Mouse (Mus musculus) adrenal gland (tissue): ENCODE data around the gene Lhx3.

Experiments
- intact Hi-C: fragments of 180-260 bp; cut with DNase I; formaldehyde crosslinking; loops from one replicate; pipeline ENCODE4 v1.15.1; 2025

The Lhx3 gene

DNA sequence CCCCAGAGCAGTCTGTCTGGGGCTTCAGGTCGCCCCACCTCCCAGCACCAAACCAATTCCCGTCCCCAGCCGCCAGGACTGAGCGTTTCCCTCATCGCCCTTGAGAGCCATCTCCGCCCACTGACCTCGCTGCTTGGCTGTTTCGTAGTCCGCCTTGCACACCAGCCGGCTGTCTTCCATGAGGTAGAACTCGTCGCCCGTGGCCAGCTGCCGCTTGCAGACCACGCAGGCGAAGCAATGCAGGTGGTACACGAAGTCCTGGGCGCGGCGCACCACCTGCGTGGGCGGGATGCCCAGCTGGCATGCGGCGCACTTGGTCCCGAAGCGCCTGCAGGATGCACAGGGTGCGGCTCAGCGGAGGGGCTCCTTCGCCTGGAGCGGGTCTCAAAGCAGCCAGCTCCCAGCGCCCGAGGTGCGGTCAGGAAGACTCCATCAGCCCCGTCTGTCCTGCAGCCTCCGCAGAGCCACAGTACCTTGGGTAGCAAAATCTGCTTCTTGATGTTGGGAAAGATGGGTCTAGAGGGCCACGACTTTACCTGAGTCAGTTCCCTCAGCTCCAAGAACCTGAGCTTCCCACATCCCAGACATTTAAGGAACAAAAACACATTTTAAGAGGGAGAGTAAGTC lies 5.1 kb downstream of the Lhx3 start:
- intact Hi-C loops, result no loop called here

DNA sequence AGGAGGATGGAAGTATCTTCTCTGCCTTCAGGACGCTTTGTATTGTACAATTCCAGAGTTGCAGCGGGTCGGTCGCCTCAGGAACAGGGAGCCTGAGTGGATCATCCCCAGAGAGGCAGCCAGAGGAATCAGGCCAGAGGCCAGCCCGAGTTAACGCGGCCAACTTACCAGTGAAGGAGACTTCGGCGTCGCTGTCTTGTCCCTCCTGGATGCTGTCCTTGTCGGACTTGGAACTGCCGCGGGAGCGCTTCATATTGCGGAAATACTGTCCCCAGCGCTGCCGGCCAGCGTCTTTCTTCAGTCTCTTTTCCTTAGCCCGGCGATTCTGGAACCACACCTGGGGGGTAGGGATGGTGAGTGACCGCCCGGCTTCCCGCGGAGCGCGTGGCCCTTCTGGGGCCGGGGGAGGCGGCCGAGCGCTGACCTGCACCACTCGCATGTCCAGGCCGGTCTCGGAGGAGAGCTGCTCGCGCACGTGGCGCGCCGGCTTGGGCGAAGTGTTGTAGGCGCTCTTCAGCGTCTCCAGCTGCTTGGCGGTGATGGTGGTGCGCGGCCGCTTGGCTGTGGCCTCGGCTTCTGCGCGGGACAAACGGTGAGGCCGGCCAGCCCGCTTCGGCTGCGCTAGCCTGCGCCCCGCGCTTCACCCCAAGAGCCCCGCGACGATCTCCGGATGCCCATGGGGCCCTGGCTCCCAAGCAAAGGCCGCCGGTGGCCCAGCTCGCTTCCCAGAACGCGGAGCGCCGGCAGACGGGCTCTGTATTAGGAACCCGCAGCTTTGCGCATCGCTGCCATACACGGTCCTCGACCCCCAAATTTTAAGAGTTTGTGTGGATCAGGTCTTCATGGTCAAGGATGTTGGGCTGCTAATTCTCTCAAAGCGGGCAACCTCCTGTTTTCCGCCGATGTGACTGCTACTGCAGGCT lies 5.9 kb downstream of the Lhx3 start:
- intact Hi-C loops, result no loop called here

DNA sequence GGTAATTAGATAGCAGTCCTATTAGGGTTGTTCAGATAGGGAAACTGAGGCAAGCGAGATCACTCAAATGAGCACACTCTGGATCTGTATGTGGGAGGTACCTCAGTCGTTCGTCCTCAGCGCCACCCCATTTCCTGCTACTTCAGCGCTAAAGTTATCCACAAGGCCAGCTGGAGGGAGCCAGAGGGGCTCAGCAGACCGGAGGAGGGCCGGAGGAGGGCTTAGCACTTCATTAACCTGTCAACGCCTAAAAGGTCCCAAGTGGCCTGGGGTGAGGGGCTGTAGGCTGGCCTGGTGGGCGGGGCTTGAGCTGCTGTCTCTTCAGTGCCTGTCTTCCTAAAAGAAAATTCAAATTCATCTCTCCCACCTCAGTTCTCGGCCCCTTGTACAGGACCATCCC lies 9.6 kb downstream of the Lhx3 start:
- intact Hi-C loops, result no loop called here

DNA sequence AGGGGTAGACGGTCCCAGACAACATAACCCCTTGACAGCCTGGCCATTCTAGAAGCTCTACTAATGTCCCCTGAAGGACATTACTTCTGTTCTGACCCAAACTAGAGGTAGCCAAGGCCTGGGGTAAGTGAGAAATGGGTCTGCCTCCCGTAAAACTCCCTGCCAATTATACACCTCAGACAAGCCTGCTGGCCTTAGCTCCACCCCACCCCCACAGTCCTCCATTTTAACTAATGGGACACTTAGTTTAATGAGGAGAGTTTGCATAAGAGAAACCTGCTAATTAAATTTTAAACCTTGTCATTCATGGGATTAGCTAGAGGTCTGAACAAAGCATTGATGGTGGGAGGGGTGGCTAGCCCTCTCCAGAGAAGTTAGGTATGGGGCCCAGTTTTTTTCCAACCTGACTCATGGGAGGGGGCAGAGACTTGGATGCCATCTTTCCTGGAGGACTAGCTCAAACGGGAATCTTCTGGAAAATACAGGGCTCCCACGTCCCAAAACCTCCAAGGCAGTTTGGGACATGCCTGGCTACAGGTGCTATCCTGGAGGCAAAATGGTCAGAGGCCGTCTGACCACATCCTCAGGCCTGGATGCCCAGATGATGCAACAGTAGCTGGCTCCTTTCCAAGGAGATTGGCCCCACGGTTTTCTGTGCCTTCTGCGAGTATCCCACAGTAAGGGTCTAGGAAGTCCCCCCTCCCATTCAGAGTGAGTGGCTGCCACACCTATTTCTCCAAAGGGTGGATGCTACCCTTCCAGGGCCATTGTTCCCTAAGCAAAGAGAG lies 13.3 kb downstream of the Lhx3 start:
- intact Hi-C loops, result no loop called here

DNA sequence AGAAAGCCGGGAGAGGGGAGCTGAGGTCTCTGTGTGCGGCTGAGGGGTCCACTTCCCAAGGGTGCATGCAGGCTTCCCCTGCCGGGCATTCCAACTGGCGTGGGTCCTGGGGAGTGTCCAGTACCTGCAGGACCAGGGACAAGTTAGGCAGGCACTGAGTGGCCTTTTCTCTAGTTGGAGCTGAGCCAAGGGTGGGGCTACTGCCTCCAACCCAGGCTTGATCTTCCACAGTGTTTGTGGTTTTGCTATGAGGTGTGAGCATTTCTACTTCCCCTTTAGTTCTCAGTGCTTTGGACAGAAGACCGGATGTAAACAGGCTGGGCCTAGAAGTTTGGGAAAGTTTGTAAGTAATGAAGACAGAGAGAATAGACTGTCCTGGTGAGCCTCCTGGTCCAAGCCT lies 19.6 kb downstream of the Lhx3 start:
- intact Hi-C loops, result loop anchor here (5.0 kb wide), 1 partner anchor 39 kb away; no protein-coding TSS in a partner anchor

DNA sequence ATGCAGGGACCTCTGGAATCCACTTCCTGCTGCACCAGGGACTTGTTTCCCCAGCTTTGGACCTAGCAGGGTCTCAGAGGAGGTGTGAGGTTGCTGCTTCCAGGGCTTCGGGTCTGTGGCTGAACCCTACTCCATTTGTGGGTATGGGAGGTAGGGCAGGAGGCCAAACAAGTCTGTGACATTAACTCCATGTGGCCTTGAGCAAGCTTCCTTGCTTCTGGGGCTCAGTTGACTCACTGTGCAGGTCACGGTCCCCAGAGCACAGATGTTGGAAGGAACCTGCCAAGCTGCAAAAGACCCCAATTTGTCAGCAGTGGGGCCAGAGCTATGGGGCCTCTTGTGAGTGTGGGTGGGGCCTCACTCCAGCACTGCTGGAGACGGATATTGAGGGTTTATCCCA lies 23.7 kb downstream of the Lhx3 start:
- intact Hi-C loops, result no loop called here

DNA sequence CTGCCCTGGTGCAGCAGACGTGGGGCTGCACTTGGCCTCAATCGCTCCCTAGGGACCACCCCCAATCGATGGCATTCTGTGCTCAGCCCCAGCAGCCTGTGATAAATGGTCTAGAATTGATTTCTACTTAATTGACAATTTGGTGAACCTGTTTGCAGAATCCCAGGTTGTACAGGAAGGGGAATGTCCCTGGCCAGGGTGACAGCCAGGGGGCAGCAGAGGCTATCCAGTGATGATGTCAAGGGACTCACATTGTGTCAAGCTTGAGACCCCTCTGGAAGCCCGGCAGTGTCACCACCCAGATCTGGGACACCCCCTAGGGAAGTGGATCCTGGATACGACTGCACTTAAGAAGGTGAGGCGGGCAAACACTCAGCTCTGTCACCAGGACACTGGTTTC lies 25.4 kb downstream of the Lhx3 start:
- intact Hi-C loops, result loop anchor here (2.0 kb wide), 1 partner anchor 90 kb away; no protein-coding TSS in a partner anchor

DNA sequence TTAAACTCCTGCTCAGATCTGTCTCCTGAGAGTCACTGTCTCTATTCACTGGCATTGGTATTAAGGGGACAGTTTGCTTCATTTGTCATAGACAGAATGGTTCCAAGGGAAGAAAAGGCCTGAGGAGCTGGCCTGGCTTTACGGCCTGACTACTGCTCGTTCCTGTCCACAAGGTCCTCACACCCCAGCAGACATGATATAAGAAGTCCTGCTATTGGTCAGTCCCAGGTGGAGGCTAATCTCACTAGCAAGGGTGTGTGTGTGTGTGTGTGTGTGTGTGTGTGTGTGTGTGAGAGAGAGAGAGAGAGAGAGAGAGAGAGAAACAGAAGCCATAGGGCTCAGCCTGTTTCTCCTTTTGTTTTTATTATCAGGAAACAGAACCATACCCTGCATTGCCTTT lies 30.9 kb downstream of the Lhx3 start:
- intact Hi-C loops, result no loop called here

DNA sequence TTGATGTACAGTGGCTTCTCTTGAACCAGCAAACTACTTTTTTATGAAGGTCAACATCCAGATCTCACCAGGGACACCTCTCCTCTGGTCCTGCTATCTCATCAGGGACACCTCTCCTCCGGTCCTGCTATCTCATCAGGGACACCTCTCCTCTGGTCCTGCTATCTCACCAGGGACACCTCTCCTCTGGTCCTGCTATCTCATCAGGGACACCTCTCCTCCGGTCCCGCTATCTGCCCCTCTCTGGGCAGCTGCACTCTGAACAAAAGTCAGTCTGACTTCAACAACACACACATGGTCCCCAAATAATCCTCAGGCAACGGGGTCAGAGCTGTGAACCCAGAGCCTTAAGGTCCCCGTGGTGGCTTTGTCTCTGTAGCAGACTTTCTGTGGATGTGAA lies 31.4 kb downstream of the Lhx3 start:
- intact Hi-C loops, result no loop called here

DNA sequence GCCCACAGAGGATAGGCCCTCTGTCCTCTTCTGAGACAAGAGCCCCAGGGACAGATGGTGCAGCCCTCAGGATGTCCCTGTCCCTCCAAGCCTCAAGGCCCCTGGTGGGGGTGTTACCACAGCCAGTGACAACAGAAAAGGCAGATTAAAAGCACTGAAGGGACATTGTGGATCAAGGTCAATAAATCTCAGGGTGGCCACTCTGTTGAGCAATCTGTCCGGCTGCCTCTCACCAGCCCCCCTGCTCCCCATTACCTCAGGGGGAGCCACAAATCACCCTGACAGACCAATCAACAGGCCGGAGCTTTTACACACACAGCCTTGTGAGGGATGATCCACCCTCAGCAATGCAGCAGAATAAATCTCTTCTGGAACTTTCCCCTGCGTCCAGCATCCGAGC lies 32.9 kb downstream of the Lhx3 start:
- intact Hi-C loops, result no loop called here

DNA sequence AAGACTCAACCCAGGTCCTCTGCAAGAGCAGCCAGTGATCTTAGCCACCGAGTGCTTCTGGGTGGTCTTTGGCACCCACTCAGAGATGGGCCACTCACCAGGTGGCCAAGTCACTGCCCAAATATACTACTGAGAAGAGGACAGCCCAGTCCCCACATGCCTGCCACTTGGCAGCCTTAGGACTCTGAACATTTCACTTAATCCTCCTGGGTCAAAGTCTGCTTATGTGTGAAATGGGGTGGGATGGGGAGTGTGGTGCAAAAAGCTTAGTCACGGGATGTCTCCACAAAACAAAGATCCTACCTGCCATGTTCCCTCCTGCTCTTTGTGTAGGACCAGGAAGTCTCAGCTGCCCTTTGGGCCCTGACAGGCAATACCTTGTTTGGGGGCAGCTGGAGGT lies 35.9 kb downstream of the Lhx3 start:
- intact Hi-C loops, result no loop called here

DNA sequence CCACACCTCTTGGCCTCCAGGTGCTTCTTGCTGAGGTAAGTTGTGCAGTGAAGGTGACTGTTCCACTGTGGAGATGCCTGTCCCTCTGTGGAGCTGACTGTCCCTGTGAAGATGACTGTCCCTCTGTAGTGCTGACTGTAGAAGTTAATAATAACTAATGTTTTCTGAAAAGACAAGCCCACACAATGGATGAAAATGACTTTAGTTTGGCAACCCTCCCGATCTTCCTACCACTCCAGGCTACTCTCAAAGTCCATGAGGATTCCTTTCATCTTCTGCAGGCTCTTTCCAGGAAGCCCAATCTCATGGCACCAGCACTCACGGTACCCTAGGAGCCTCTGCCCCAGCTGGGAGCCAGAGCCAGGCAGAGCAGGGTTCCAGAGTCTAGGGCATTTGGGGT lies 37.7 kb downstream of the Lhx3 start:
- intact Hi-C loops, result no loop called here

DNA sequence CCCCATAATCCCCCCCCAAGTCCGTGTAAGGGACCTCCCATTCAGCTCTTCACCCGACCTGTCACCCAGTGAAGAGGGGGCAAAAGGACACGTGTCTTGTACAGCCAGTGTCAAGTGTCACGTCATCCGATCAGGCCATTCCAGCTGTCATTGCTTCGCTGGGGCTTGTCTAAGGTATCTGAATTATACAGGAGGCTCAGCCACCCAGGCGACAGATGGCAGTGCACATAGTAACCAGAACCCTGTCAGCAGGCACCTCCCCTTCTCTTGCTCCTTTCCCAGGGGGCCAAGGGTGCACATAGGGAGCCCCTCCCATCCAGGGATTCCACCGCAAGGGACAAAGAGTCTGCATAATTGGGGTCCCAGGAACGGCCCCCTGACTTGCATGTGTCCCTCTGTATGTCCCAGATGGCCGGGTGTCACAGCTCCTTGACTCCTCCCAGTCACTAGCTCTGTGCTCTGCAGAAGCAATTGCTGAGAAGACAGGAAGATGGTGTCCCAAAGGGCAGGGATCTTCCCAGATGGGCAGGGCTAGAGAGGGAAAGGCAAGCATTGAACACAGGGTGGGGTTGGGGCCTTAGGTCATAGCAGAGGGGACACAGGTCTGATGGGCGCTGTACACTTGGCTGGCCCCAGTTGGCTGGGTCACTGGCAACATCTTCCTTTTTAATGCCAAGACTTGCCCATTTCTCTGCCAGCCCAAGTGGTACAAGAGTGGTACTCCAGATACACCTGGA lies 39.1 kb downstream of the Lhx3 start:
- intact Hi-C loops, result no loop called here

DNA sequence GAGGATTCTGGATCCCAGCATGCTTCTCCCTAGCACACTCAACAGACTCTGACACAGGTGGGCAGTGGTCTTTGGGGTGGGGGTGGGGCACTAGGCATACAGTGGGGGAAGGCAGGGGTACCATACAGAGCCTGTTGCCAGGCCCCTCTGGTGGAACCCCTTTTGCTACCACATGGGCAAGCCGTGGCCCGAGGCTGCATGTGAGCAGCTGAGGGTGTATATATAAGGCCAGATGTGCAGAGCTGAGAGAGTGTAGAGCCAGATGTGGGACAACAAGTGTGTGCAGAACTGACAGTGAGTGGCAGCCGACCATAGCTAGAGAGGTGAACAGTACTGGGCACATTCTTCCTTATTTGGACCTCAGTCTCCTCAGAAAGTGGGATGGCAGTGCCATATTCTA lies 41.2 kb downstream of the Lhx3 start:
- intact Hi-C loops, result no loop called here

DNA sequence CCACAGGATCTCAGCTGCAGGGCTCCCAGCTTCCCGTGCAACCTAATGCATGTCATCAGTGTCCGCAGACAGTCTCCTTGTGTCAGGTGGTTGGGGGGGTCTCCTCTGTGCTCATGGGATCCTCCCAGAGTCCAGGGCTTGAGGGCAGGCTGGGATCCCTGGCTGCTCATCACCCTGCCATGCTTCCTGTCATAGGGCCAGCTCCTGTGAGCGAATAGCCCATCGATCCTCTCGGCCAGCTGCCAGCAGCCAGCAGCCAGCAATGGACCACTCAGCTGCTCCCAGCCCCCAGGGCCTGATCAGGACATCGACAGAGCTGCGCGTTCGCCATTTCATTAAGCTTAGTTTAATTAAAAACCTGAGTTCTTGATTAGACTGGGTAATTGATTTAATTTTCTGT lies 50.0 kb downstream of the Lhx3 start:
- intact Hi-C loops, result no loop called here

DNA sequence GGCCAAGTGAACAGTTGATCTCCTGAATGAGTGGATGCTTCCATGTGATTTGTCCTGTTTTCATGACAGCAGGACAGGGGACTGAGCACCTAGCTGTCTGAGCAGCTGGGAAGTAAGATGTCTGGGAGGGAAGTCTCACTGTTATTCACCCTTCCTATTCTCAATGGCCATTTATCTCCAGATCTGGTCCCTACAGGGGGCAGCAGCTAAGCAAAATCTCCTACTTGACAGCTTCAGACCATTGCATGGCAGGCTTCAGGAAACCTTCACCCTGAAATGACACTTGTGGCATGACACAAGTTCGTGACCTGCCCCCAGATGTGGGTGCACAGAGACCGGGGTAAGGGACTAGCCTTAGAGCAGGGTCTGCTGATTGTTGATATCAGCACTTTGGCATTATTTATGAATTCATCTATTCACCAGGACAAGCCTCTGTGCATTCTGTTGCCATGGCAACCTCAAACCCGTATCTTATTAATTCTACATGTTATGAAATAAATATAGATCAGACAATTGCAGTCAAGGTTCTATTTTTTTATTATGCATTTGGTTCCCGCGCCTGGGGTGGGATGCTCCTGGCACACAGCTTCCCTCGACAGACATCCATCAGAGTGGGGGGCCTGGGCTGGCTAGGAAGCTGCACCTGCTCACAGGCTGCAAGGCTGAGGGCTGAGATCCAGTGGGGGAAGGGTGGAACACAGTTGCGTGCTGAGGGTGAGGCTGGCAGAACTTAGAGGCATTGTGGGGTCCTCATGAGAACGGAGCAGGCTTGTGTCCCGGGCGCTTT lies 51.7 kb downstream of the Lhx3 start:
- intact Hi-C loops, result no loop called here

DNA sequence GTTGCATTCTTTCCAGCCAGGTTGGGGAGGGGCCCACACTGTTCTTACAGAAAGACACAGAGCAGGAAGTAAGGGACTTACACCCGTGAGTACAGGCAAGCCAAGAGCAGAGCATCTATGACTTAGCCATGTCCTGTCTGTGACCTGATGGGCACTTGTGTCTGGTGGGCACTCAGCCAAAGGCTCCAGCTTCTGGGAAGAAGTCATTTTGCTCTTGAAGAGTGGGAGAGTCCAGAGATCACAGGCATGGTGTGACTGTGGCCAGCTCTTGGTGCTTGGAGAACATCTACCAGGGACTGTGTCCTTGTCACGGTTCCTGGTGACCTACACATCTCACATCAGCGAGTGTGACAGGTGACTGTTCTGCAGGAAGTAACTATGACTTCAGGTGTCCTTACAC lies 52.4 kb downstream of the Lhx3 start:
- intact Hi-C loops, result no loop called here

DNA sequence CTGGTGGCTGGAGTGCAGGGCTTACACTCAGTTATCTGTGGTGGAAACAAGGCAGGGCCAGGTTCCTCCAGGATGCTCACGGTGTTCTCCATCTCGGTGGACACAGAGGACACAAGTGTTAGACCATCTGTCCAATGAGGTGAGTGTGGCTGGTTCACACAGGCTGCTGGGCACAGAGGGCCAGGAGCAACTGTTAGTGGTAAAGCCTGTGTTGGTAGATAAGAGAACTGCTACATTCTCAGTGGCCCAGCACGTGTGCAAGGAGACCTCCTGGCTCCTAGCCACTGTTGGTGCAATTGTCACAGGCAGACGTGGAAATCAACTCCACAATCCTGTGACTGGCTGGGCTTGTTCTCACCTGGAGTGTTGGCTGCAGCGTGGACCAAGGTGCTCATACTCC lies 53.5 kb downstream of the Lhx3 start:
- intact Hi-C loops, result loop anchor here (5.0 kb wide), 1 partner anchor 73 kb away; no protein-coding TSS in a partner anchor

DNA sequence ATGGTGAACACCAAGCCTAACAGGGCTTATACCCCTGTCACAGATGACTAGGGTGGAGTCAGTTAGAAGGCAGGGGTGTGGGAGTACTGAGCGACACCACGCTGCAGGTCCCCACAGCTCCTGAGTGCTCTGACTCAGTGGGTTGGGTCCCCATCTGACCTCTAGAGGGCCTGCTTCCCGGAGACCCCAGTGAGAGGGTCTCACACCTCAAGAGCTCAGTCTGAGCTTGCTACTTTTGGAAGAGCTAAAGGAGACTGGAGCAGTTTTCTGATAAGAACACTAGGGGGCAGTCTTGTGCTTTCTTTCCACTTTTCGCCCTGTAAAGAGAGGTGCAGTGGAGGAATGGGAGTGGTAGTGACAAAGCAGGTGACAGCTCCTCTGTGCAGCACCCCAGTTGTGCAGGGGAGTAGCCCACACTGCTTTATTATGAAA lies 54.2 kb downstream of the Lhx3 start:
- intact Hi-C loops, result loop anchor here (1.0 to 5.0 kb wide), 2 partner anchors 73 to 118 kb away; no protein-coding TSS in a partner anchor

DNA sequence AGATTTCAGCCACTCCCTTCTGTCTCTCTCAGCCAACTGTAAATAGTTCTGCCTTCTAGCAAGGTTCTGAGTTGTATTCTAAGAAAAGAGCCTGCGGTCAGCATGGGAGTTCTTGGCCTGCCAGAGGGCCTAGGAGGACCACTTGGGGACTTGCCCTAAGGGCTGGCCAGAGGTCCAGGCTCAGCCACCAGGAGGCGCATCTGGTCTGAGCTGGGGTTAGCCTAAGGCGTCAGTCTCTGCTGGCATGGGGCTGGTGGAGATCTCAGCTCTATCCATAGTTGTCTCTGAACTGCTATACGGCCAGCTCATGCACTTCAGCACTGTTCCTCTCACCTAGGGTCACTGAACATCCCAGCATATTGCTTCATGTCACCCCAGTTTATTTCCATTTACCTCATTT lies 54.8 kb downstream of the Lhx3 start:
- intact Hi-C loops, result loop anchor here (1.0 to 5.0 kb wide), 2 partner anchors 74 to 119 kb away; no protein-coding TSS in a partner anchor
